Mouse (Mus musculus) forebrain, embryonic 10.5 days (tissue): ENCODE data around the gene Nat8f2. TPM values are rescaled to one million over a fixed set of nuclear protein-coding genes. Genes with fewer than 3 reads are reported as not detected.
"Not testable (repeated sequence)": the region's sequence is repeated elsewhere in the genome, so short reads cannot be mapped to it uniquely, and the experiment has no call there.

ENCODE experiments used
- DNase-seq: peaks from one replicate; pipeline ENCODE4 v3.0.0-alpha.2; 2017; ENCODE audit warnings: low spot score; ENCODE audit errors: extremely low spot score
- H3K27ac ChIP-seq: fragments of 300-500 bp; sonication (generic); 2 replicates; pipeline ENCODE4 v1.5.1; 2016; ENCODE audit warnings: mild to moderate bottlenecking
- H3K27me3 ChIP-seq: fragments of 300-500 bp; sonication (generic); 2 replicates; pipeline ENCODE4 v1.6.1; 2016; ENCODE audit warnings: mild to moderate bottlenecking; ENCODE audit not compliant: poor library complexity, severe bottlenecking
- H3K36me3 ChIP-seq: fragments of 300-500 bp; sonication (generic); replicated peaks from 2 replicates; pipeline ENCODE4 v1.6.1; 2016; ENCODE audit warnings: mild to moderate bottlenecking, moderate library complexity
- H3K4me1 ChIP-seq: fragments of 300-500 bp; sonication (generic); 2 replicates; pipeline ENCODE4 v1.6.1; 2016
- H3K4me3 ChIP-seq: fragments of 300-500 bp; sonication (generic); 2 replicates; pipeline ENCODE4 v1.5.1; 2016; ENCODE audit warnings: mild to moderate bottlenecking, moderate library complexity
- H3K9me3 ChIP-seq: fragments of 300-500 bp; sonication (generic); 2 replicates; pipeline ENCODE4 v1.6.1; 2016; ENCODE audit warnings: mild to moderate bottlenecking, moderate library complexity
- WGBS: fragments of 180-500 bp; shearing (Covaris S2); methylation state at CpG from one replicate; pipeline ENCODE4 v1.1.7; 2016; 5-methylcytosine and 5-hydroxymethylcytosine counted together
- polyA plus RNA-seq: library from polyadenylated mRNA; unstranded; fragments of >200 nt; fragmentation: Nextera tagmentation; extraction: Ambion mirVana; gene quantifications from 2 replicates; pipeline ENCODE4 v1.2.1, GENCODE M21; 2016

Nat8f2 gene
- polyA plus RNA-seq, 1 experiment from 2014 or later: not detected

- not testable (repeated sequence) for H3K27me3 ChIP-seq, H3K4me3 ChIP-seq, H3K27ac ChIP-seq, H3K36me3 ChIP-seq, DNase-seq, H3K4me1 ChIP-seq
- H3K9me3 ChIP-seq: peaks cover 19% of the 10 kb centered on the region
- WGBS: 73% methylated on average over 25 of the region's 25 CpGs
Observed at GRCm38 (mm10) chr6:85895061-85895648, 26.2 kb upstream of the Nat8f2 start.

- Histone ChIP-seq H3K27ac (no peak overlapping the region), H3K4me3 (no peak overlapping the region), H3K4me1 (no peaks in the 10 kb centered on the region), H3K9me3 (peaks cover 29% of the 10 kb centered on the region), H3K36me3 (no peaks in the 10 kb centered on the region), H3K27me3 (no peaks in the 10 kb centered on the region)
- no peak for DNase-seq
- WGBS: 79% methylated on average over 2 of the region's 2 CpGs
Observed at GRCm38 (mm10) chr6:85888961-85889360, 20.0 kb upstream of the Nat8f2 start.

GRCm38 (mm10) chr6:85884311-85884710 lies 15.4 kb upstream of the Nat8f2 start:
- DNase-seq: no peak
- 83% methylated on average over 1 of the region's 1 CpGs for WGBS
- no peak overlapping the region for H3K27ac ChIP-seq

GRCm38 (mm10) chr6:85883246-85883645 lies 14.3 kb upstream of the Nat8f2 start:
- not testable (repeated sequence) for DNase-seq, H3K27ac ChIP-seq, H3K36me3 ChIP-seq, H3K27me3 ChIP-seq, H3K4me3 ChIP-seq, H3K4me1 ChIP-seq
- peaks cover 25% of the 10 kb centered on the region for H3K9me3 ChIP-seq
- WGBS: 94% methylated on average over 9 of the region's 9 CpGs

More at GRCm38 (mm10) chr6:85884311-85884710, 15.4 kb upstream of the Nat8f2 start:
- peaks cover 25% of the 10 kb centered on the region for H3K9me3 ChIP-seq
- no peaks in the 10 kb centered on the region for H3K27me3 ChIP-seq
- H3K4me3 ChIP-seq: no peak overlapping the region
- H3K4me1 ChIP-seq: no peaks in the 10 kb centered on the region
- no peaks in the 10 kb centered on the region for H3K36me3 ChIP-seq

GRCm38 (mm10) chr6:85867726-85868690 lies 950 bp downstream of the Nat8f2 start:
- Histone ChIP-seq H3K27ac (no peak overlapping the region), H3K4me3 (no peak overlapping the region), H3K4me1 (no peaks in the 10 kb centered on the region; the same call in 1 of the 2 replicates), H3K27me3 (no peaks in the 10 kb centered on the region), H3K9me3 (no peaks in the 10 kb centered on the region), H3K36me3 (no peaks in the 10 kb centered on the region)
- no peak for DNase-seq
- WGBS: 79% methylated on average over 8 of the region's 8 CpGs

- not testable (repeated sequence) for H3K4me3 ChIP-seq, H3K9me3 ChIP-seq, H3K4me1 ChIP-seq, DNase-seq, H3K36me3 ChIP-seq, H3K27me3 ChIP-seq, H3K27ac ChIP-seq
- WGBS: 62% methylated on average over 1 of the region's 1 CpGs
Observed at GRCm38 (mm10) chr6:85866995-85867394, 2.0 kb downstream of the Nat8f2 start.

- not testable (repeated sequence) for H3K36me3 ChIP-seq, H3K9me3 ChIP-seq, H3K27ac ChIP-seq, DNase-seq, H3K27me3 ChIP-seq, H3K4me1 ChIP-seq, H3K4me3 ChIP-seq
- 88% methylated on average over 3 of the region's 3 CpGs for whole genome bisulfite sequencing
Observed at GRCm38 (mm10) chr6:85866166-85866565, 2.8 kb downstream of the Nat8f2 start.

- 68% methylated on average over 6 of the region's 7 CpGs for WGBS
- not testable (repeated sequence) for H3K27ac ChIP-seq, H3K27me3 ChIP-seq, DNase-seq, H3K36me3 ChIP-seq, H3K9me3 ChIP-seq, H3K4me1 ChIP-seq, H3K4me3 ChIP-seq
Observed at GRCm38 (mm10) chr6:85864900-85865639, 3.9 kb downstream of the Nat8f2 start.

- no peaks in the 10 kb centered on the region; the same call in 1 of the 2 replicates for H3K4me1 ChIP-seq
- WGBS: 91% methylated on average over 2 of the region's 2 CpGs
- no peak for DNase-seq
- H3K27me3 ChIP-seq: no peaks in the 10 kb centered on the region
- H3K27ac ChIP-seq: no peak overlapping the region
- H3K4me3 ChIP-seq: no peak overlapping the region
- no peaks in the 10 kb centered on the region for H3K9me3 ChIP-seq
- no peaks in the 10 kb centered on the region for H3K36me3 ChIP-seq
Observed at GRCm38 (mm10) chr6:85863840-85864239, 5.1 kb downstream of the Nat8f2 start.

GRCm38 (mm10) chr6:85863136-85863535 lies 5.8 kb downstream of the Nat8f2 start:
- no peaks in the 10 kb centered on the region for H3K4me1 ChIP-seq
- DNase-seq: no peak
- H3K27me3 ChIP-seq: no peaks in the 10 kb centered on the region
- no peak overlapping the region for H3K27ac ChIP-seq
- no peaks in the 10 kb centered on the region for H3K9me3 ChIP-seq
- 91% methylated on average over 2 of the region's 2 CpGs for WGBS
- H3K36me3 ChIP-seq: no peaks in the 10 kb centered on the region
- H3K4me3 ChIP-seq: no peak overlapping the region

GRCm38 (mm10) chr6:85862565-85862964 lies 6.4 kb downstream of the Nat8f2 start:
- no peak overlapping the region for H3K27ac ChIP-seq
- no peaks in the 10 kb centered on the region for H3K4me1 ChIP-seq
- WGBS: 85% methylated on average over 3 of the region's 3 CpGs
- H3K4me3 ChIP-seq: no peak overlapping the region
- no peaks in the 10 kb centered on the region for H3K9me3 ChIP-seq
- H3K36me3 ChIP-seq: no peaks in the 10 kb centered on the region
- no peaks in the 10 kb centered on the region for H3K27me3 ChIP-seq
- DNase-seq: no peak

- DNase-seq: no peak
- WGBS: 81% methylated on average over 3 of the region's 3 CpGs
- no peaks in the 10 kb centered on the region for H3K36me3 ChIP-seq
- H3K4me3 ChIP-seq: no peak overlapping the region
- H3K27ac ChIP-seq: no peak overlapping the region
- no peaks in the 10 kb centered on the region for H3K9me3 ChIP-seq
- no peaks in the 10 kb centered on the region for H3K4me1 ChIP-seq
- no peaks in the 10 kb centered on the region for H3K27me3 ChIP-seq
Observed at GRCm38 (mm10) chr6:85861247-85861646, 7.7 kb downstream of the Nat8f2 start.
